49 mouse cellular contexts compared by ENCODE assay signal in the genomic region with DNA sequence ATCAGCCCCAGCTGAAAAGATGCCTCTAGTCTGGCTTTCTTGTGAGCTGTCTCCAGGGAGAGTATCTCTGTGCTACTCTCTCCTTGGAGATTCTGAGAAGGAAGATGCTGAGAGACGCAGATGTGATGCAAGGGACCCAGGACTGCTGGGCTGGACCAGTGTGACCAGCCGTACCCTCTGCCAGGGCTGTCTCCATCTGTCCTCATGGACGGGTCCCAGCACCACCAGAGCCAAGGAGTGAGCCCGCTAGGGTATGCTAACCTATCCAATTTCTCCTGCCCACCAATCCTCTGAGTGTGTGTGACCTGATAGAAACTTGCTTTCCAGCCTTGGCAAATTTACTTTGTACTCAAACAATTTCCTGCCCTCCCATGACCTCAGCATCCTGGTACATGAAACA. TPM values are rescaled to one million over a fixed set of nuclear protein-coding genes. Genes with fewer than 3 reads are reported as not detected.
"Had no signal": no experiment of that assay in that cellular context is flagged by ENCODE, and none has a peak within 500 bp of the region (broad histone marks: within the 10 kb centered on the region; RNA-seq: fewer than 3 reads in every experiment).

No protein-coding gene starts in this region.

- H3K27me3 ChIP-seq: heart, embryonic 13.5 days; heart, embryonic 15.5 days; hindbrain, embryonic 12.5 days; hindbrain, embryonic 13.5 days; hindbrain, embryonic 15.5 days; intestine, embryonic 15.5 days had no signal

- H3K9me3 ChIP-seq: heart, embryonic 10.5 days; heart, embryonic 12.5 days; heart, embryonic 13.5 days; heart, embryonic 15.5 days; hindbrain, embryonic 10.5 days; hindbrain, embryonic 12.5 days; hindbrain, embryonic 13.5 days; hindbrain, embryonic 15.5 days; intestine, embryonic 15.5 days; kidney, embryonic 15.5 days had no signal

- H3K9ac ChIP-seq: heart, embryonic 12.5 days; heart, embryonic 13.5 days; heart, embryonic 15.5 days; hindbrain, embryonic 12.5 days; hindbrain, embryonic 13.5 days; hindbrain, embryonic 14.5 days; hindbrain, embryonic 15.5 days; intestine, embryonic 15.5 days; kidney, embryonic 15.5 days had no signal

- DNase-seq: heart, postnatal 10 days; heart, postnatal 14 days; heart, postnatal 36 days; heart, postnatal 4 days; kidney, adult 11 months; kidney, adult 18-20 months; kidney, adult 2 months; kidney, adult 8-10 months; kidney, adult 9 months; kidney, postnatal 10 days; kidney, postnatal 14 days; kidney, postnatal 25 days; kidney, postnatal 36 days; kidney, postnatal 4 days; layer of hippocampus, adult 9-11 months; layer of hippocampus, postnatal 36 days had no signal

- H3K36me3 ChIP-seq: heart, embryonic 10.5 days; heart, embryonic 12.5 days; heart, embryonic 13.5 days; heart, embryonic 15.5 days; hindbrain, embryonic 10.5 days; hindbrain, embryonic 12.5 days; hindbrain, embryonic 13.5 days; hindbrain, embryonic 15.5 days; intestine, embryonic 15.5 days; kidney, embryonic 15.5 days had no signal

- H3K4me3 ChIP-seq: heart, embryonic 10.5 days; heart, embryonic 12.5 days; heart, embryonic 13.5 days; heart, embryonic 15.5 days; hindbrain, embryonic 10.5 days; hindbrain, embryonic 12.5 days; hindbrain, embryonic 13.5 days; hindbrain, embryonic 15.5 days; intestine, embryonic 15.5 days; kidney, embryonic 15.5 days; layer of hippocampus, adult 2 months had no signal

- H3K27ac ChIP-seq: heart, embryonic 10.5 days; heart, embryonic 13.5 days; heart, embryonic 15.5 days; hindbrain, embryonic 10.5 days; hindbrain, embryonic 12.5 days; hindbrain, embryonic 13.5 days; hindbrain, embryonic 14.5 days; hindbrain, embryonic 15.5 days; hindbrain, postnatal 0 days; intestine, embryonic 15.5 days; kidney, embryonic 15.5 days; kidney, postnatal 0 days; layer of hippocampus, adult 2 months had no signal

- ATAC-seq: hindbrain, embryonic 16.5 days; hindbrain, postnatal 0 days; inflammation-experienced regulatory T-cells, adult 6 months; intestine, embryonic 15.5 days; intestine, embryonic 16.5 days; intestine, postnatal 0 days had no signal

- H3K4me2 ChIP-seq: heart, embryonic 11.5 days; heart, embryonic 12.5 days; heart, embryonic 13.5 days; heart, embryonic 15.5 days; hindbrain, embryonic 12.5 days; hindbrain, embryonic 13.5 days; hindbrain, embryonic 14.5 days; hindbrain, embryonic 15.5 days; intestine, embryonic 15.5 days; kidney, embryonic 15.5 days had no signal

- H3K4me1 ChIP-seq: heart, embryonic 12.5 days; heart, embryonic 13.5 days; heart, embryonic 15.5 days; hindbrain, embryonic 12.5 days; hindbrain, embryonic 13.5 days; hindbrain, embryonic 15.5 days; intestine, embryonic 15.5 days; kidney, embryonic 15.5 days had no signal

RNA-seq across cellular contexts. Expression of a gene that starts 3.3 kb away (rescaled TPM):
- total RNA-seq: heart, postnatal 10 days; heart, postnatal 25 days; heart, postnatal 36 days; heart, postnatal 4 days; hematopoietic stem cell, adult 5-6 weeks; hindbrain, postnatal 0 days; layer of hippocampus, adult 18-20 months; layer of hippocampus, adult 2 months; layer of hippocampus, adult 8-10 months; layer of hippocampus, postnatal 10 days; layer of hippocampus, postnatal 14 days; layer of hippocampus, postnatal 25 days; layer of hippocampus, postnatal 36 days; left cerebral cortex, adult 18-20 months had no signal
- polyA plus RNA-seq: heart, embryonic 10.5 days; heart, embryonic 11.5 days; heart, embryonic 12.5 days; heart, embryonic 13.5 days; heart, embryonic 14.5 days; heart, embryonic 15.5 days; heart, postnatal 0 days; hindbrain, embryonic 10.5 days; hindbrain, embryonic 11.5 days; hindbrain, embryonic 12.5 days; hindbrain, embryonic 13.5 days; hindbrain, embryonic 14.5 days; hindbrain, embryonic 15.5 days; hindbrain, embryonic 16.5 days; hindbrain, postnatal 0 days; inflammation-experienced regulatory T-cells, adult 6 months; intestine, embryonic 14.5 days; intestine, embryonic 15.5 days; intestine, embryonic 16.5 days; kidney, embryonic 14.5 days; kidney, embryonic 16.5 days; kidney, postnatal 0 days had no signal

RNA-seq across cellular contexts. Expression of a gene that starts 14.6 kb away (rescaled TPM):
- total RNA-seq: hematopoietic stem cell, adult 5-6 weeks had no signal
- polyA plus RNA-seq: heart, embryonic 11.5 days; inflammation-experienced regulatory T-cells, adult 6 months had no signal

RNA-seq across cellular contexts. Expression of a gene that starts 38.0 kb away (rescaled TPM):
- total RNA-seq: hematopoietic stem cell, adult 5-6 weeks had no signal
